Mouse (Mus musculus): ENCODE data around the gene Cldn34c2.
"Not testable (repeated sequence)": the region's sequence is repeated elsewhere in the genome, so short reads cannot be mapped to it uniquely, and the experiment has no call there.

The Cldn34c2 gene

DNA sequence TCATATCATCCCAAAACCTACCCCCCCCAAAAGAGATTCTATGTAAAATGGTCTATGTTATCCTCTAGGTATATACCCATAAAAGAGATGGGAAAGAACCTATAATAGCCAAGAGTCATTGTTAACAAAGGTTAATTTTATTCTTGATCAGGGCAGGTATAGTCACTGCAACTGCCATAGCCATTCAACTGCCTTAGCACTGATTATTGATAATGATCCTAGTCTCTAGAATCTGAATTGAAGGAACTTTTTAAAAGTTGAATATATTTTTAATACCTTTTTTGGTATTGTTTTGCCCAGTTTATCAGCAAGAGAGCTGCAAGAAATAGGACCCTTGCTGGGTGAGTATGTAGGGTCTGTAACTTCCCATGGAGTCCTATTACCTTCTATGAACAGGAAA lies at the start of gene Cldn34c2:
Gene Cldn34c2, plus strand, starts transcription at position 301 of the 400 bp plus-strand sequence.
- not testable (repeated sequence) for TF ChIP-seq GATA4 (IDR thresholded peaks at IDR 0.05; ENCODE audit: insufficient replicate concordance, low read length)
